Mouse (Mus musculus): ENCODE measurements at regions not wholly inside any gene's neighbourhood (a gene's known extent, or its start where the extent isn't known, plus 50 kb on each side); places are given as distances from the start of the nearest gene placed in this dataset.

DNA sequence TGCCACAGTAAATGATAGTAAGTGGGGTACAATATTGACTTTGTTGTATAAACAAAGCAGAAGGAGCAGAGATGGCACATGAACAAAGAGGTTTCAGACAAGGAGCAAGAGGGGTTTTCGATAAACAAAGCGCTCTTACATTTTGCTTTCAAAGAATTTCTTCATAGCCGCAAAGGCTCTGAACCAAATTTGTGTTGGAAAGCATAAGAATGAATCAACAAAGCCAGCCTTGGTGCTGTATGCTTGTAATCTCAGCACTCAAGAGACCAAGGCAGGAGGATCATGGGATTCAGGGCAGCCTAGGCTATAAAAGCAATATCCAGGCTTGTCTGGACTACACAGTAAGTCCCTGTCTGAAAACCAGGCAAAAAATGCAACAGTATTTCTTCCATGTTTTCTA is 62.0 kb upstream of the Clint1 start:
- TF ChIP-seq POLR2A (IDR thresholded peaks at IDR 0.05; ENCODE audit: borderline replicate concordance, extremely low read depth, insufficient read depth, insufficient read length, poor library complexity, severe bottlenecking) (no peak), CTCF (IDR thresholded peaks at IDR 0.05; ENCODE audit: borderline replicate concordance, extremely low read depth, insufficient read depth, insufficient read length) (no peak)

All from brain, embryonic 14.5 days (tissue).